Mouse (Mus musculus) Muller cell, postnatal 12 days (primary cell): ENCODE data around the gene Snx14.
A peak's percentile ranks its signal among the peaks of the same experiment; 100 is the strongest.
"Not testable (repeated sequence)": the region's sequence is repeated elsewhere in the genome, so short reads cannot be mapped to it uniquely, and the experiment has no call there.

Source experiments
- DNase-seq: peaks from one replicate; pipeline ENCODE4 v3.0.0-alpha.2; 2015; ENCODE audit errors: inconsistent ontology term

Snx14 gene

DNA sequence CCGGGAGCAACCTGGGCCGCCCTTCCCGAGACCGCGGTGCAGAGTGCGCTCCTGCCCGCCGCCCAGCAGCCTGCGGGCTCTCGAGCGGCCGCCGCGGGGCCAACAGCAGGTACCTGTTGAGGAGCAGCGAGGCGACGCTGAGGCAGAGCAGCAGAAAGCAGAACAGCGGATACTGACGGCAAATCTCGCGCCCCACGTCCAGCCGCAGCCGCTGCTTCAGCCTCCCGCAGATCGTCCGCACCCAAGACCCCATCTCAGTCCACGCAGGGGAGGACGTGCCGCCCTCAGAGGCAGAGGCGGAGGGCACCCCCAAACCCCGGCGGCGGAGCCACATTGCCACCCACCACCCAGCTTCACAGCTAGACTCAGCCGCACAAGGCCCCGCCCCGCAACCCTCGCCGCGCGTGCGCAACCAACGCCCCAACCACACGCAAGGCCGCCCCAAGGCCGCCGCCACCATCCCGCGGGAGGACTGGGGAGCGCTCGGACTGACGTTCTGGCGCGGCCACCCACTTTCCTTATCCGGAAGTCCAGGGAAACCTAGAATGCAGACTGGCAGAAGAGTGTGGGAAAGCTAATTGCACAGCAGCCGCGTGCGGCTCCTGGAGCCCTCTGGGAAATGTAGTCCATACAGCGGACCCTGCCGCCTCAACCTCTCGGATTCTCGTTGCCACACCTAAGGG, at the start of gene Snx14:
Gene Snx14, minus strand, starts transcription at position 404 of the 683 bp plus-strand sequence.
- peak; percentile 99 for DNase-seq

DNA sequence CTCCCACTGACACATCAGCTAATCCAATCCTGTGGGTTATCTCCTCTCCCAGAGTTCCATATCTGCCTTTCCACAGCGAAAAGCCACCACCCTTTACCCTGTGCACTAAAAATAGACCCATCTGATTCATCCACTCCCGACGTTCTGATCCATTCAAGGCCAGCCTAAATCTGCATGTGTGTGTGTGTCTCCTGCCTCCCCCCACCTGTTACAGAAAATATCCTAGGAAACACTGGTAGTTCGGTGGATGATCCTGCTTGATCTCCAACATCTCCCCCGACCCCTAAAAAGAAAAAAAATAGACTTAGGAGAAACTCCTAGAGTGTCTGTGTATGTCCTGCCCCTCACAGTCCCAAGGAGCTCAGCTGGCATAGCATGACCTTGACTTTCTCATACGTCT, 45.8 kb upstream of the Snx14 start:
- DNase-seq = no peak

DNA sequence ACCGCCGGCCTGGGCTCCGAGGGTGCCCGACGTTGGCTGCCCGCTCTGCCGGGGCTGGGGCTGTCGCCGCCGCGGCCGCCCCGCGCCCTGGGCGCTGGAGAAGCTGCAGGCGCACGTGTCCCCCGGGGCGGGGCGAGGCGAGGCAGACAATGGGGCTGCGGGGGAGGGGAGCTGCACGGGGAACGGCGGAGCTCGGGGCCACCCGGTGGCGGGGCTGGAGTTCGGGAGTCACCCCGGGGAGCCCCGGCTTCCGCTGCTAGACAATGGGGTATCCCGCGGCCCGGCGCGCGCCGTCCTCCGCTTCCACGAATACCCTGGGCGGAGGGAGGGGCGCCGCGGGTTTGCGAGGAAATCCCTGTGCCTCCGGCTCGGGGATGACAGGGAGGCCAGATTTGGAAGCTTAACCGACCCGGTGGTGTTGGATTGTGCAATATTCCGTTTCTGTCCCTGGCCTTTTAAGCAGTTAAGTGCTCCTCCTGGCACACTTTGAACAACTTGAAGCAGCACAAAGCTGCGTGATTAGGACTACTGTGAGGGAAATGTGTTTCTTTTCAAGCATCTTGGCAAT, 44.2 kb upstream of the Snx14 start:
- no peak for DNase-seq

DNA sequence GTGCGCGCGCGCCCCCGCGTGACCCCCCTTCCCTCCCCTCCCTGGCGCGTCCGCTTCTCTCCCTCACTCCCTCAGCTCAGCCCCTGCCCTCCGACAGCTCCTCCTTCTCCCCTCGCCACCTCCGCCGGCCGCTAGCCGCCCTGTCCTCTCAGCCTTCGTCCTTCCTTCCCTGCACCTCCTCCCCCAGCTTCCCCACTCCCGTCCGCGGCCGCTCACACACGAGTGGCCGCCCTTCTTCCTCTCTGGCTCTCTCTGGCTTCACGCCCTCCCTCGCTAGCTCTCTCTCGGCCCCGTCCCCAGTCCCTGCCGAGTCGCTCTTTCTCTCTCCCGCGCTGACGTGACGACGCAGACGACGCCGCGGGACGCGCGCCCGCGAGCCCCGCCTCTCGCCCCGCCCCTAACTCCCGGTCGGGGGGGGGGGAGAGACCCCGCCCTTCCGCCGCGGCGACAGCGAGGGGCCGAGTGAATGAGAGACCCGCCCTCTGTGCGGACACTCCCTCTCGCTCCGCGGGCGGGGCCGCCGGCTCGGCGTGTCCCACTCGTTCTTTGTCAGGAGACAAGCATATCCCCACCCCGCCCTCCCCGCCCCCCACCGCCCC, 43.6 kb upstream of the Snx14 start, which contains the start of gene Syncrip:
Gene Syncrip, minus strand, starts transcription at position 345 of the 599 bp plus-strand sequence.
- peak; percentile 99 for DNase-seq

DNA sequence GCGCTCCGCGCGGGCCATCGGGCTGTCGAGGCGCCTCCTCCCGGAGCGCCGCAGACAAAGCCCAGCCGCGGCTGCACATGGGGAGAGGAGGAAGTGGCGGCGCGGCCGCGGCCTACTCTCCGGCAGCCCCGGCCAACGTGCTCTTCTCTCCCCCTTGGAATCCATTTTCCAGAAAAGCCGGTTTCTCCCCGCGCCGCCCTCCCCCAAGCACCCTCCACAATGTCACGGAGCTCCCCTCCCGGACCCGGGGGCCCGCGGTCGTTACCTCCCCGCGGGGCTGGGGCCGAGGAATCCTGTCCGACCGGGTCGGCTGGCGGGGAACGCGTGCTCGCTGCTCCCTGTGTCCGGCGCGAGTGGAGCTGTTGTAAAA, 43.0 kb upstream of the Snx14 start:
- peak; percentile 72 for DNase-seq

DNA sequence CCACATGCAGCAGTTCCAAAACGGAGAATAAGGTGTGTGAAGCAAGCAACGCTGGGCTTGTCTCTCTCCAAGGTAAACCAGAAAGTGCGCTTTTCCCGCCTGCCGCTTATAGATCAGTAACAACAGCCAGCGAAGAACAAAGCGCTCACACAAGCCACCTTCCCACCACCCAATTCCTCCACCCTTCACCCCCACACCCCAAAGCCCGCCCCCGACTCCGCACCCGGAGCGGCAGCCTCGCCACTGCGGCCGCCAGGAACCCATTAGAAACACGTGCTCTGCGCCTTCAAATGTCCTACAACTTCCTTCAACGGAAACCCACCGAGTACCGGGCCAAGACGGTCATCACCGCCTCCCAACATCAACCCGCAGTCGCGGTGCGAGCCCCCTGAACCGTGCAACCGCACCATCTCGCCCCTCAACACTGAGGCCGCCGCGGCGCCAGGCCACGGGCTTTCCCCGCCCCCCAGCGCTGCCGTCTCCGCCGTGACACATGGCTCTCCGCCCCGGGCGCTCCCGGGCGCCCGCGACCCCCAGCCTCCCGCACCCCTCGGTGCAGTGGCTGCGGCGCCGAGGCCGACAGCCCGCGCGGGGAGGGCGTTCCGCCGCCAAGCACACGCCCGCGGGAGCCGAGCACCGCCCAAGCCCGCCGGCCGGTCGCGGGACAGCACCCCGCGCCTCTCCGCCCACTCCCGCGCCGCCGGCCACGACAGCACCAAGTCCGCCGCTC, 42.5 kb upstream of the Snx14 start:
- peak; percentile 67 for DNase-seq

DNA sequence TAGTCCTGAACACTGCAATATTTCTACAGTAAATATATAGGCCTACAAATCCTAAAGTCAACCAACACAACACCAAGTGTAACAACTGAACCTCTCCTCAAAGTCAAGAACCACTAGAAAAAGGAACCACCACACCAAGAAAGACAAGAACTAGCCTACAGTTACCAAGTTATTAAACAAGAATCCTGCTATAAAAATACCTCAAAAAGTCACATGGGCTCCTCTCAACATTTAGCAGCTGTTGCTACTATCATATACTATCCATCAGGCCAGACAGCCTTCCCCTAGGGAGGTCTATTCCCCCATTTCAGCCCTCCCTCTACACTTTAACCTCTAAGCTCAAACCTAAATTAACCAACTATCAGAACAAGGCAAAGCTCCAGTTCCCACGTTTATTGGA, 41.4 kb upstream of the Snx14 start:
- no peak for DNase-seq

DNA sequence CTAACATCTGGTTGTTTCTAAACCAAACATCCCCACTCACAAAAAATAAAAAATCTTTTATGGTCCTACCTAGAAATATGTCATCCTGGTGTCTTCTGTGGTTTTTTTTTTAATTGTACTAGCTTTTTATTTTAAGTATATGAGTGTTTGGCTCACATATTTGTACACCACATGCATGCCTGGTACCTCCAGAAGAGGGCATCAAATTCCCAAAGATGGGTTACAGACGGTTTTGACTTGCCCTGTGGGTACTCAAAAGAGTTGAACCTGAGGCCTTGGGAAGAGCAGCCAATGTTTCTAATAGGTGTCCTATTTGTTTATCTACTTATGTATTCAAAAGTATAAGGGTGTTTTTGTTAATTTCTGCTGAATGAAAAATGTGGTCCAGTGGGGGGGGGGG, 37.4 kb upstream of the Snx14 start:
- DNase-seq = peak; percentile 8

DNA sequence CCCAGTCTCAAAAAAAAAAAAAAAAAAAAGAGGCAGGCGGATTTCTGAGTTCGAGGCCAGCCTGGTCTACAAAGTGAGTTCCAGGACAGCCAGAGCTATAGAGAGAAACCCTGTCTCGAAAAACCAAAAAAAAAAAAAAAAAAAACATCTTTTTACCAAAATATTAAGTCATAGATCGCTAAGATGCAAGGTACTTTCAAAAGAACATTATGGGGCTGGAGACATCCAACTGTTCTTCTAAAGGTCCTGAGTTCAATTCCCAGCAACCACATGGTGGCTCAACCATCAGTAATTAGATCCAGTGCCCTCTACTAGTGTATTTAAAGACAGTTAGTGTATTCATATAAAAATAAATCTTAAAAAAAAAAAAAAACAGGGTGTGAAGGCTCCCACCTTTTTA, 22.3 kb upstream of the Snx14 start:
- DNase-seq = not testable (repeated sequence)

DNA sequence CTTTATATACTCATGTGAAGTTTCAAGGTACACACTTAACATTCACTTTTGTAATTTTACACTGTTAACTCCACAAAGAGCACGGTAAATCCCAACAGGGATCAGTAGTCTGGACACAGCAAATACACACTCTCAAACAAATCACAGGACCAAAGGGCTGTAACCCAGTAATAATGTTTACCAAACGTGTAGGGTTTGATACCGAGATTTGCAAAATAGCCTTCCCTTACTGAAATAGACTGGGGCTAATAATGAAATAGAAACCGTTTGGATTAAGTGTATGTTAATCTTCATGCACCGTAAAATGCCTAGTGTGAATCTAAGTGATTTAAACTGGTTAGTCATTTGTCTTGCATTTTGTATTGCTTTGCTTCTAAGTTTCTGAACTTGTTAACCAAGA, 1.2 kb upstream of the Snx14 start:
- DNase-seq = no peak

DNA sequence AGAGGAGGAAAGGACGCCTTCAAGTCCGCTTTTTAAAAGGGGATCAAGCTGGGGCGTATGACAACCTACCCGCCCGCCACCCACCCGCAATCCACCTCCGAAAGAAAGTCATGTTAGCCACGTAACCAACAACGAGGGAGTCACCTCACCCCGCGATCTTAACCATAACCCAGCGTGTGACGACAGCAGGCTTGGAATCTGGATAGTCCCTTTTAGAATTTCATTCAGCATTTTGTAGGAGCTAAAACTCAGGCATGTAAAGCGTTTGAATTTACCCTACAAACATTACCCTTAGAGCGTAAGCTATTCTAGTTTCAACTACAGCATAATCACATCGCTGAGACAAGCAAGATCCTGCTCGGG, 461 bp upstream of the Snx14 start:
- no peak for DNase-seq

DNA sequence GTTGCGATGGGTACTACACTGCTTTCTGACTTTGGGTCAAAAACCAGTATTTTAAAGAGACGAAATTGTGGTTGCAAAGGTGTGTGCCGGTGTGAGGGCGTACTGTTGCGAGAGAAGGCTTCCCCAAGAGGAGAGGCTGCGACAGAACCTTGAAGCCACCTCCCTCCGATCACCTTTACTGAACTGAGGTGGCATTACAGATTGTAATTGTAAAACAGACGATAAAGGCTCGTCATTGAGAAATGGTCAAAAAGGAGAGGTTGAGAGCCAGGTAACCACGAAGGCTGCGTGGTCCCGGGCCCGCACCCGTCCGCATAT, 562 bp downstream of the Snx14 start:
- DNase-seq = no peak

DNA sequence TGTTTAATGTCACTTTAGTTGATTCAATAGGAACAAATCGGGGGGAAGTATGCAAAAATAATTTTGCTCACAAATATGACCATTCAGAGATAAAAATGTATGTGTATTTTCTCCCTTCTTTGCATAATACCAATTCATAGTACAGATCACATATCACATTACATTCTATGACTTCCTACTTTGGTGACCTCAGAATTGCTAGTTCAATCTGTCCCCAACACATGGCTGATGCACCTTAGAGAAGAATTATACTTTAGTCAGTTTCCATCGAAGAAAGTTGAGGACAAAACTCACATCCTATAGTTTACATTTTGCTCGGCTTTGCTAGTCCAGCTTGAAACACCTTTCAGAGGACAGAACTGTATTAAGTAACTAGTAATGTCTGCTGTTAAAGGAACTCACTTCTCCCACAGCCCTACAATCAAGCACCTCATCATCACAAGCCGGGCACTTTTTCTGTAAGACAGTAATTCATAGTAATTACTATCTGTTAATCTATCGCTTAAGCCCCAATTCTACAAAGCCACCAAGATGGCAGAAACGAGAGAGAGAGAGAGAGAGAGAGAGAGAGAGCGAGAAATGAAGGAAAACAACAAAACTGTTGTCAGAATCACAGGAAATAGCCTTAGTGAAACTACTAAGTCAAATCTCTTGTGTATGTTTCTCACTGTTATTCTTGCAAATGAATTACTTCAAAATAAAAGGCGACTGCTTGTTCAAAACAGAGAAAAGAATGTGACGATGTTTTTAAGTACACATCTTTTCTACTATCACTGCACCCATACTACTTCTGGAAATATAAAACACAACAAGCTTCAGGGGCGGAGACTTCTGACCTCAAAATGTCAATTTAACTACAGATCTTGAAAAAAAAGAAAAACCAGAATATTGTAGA, 1.2 kb downstream of the Snx14 start:
- DNase-seq = peak; percentile 31

DNA sequence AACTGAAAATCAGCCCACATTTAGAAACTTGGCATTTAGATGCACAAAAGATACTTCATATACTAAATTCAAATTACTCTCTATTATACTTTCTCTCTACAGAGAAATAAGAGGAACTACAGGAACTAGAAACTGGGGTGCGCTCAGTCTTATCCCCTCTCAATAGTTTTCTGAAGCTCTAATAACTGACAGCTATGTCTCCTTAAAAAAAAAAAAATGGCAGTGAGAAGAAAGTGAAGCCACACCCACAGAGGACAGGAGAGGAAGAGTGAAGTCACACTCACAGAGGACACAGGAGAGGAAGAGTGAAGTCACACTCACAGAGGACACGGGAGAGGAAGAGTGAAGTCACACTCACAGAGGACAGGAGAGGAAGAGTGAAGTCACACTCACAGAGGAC, 14.4 kb downstream of the Snx14 start:
- DNase-seq = no peak

DNA sequence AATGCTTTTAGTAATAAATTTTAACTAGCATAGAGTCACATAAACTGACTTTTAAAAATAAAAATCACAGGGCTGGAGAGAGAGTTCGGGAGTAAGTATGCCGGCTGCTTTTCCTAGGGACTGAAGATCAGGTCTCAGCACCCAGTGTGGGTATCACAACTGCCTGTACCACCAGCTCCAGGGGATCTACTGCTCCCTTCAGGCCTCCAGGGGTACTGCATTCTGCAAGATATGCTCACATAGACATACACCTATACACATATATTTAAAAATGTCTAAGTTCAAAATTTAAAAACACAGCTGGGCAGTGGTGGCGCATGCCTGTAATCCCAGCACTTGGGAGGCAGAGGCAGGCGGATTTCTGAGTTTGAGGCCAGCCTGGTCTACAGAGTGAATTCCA, 16.3 kb downstream of the Snx14 start:
- no peak for DNase-seq

DNA sequence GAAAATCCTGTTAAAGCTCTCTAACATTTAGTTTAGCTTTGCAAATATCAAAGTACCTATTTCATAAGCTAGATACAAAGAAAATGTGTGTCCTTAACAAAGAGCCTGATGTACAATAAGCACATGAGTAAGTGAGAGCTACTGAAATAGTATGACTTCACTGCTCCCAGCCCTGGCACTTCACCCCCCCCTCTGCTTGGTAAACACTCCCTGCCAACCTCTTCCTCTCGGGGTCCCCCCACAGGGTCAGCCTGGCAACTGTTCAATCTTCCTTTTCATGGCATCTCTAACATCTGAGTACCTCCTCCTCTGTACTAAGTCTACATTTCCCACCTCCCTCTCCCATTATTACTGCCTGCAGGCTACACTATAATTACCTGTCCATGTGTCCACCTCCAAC, 22.0 kb downstream of the Snx14 start:
- DNase-seq = no peak

DNA sequence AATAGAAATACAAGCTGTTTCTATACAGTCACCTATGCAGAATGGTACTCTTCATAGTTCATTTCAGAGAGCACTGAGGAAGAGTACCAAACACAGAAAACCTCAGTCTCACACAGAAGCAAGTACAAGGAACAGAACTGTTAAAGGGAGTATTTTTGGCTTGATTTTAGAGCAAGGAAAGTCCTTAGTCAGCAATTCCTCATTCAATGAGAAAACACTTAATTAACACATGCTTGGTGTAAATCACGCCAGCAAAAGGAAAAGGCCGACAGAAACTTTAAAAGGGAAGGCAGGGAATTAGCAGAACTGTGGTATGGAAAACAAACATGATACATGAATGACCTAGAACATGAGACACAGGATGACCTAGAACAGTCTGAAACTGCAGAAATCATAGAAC, 28.8 kb downstream of the Snx14 start:
- DNase-seq = no peak

DNA sequence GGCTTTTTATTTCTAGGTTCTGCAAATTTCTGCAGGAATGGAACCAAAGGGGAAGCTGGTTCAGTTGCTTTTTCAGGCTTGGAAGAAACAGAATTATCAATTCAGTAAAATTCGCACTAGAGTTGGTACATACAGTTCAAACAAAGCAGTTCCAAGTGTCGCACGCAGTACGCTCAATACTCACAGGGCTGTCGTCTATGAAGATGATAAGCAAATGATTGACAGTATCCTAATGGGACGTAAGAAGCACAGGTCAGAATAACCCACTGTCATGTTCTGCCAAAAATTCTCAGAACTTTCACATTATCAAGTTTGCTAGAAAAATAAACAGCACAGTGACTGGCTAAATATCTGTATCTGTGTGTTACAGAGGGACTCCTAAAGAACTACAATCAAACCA, 34.2 kb downstream of the Snx14 start:
- DNase-seq = no peak

DNA sequence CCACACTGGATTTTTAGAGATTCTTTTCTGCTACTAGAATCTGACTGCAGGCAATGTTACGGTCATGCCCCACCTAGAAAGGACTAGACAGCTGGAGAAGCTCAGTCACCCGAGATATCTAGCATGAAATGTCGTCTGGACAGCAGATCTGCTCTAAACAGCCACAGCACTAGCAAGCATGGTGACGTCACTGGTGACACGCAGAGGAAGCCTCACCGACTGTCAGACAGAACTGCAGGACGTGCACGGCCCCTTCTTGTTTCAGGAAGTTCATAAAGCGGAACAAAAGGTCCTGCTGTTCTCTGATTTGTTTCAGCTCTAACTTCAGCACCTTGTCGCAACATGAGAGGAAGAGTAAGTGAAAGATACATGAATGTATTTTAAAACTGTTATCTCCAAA, 34.7 kb downstream of the Snx14 start:
- no peak for DNase-seq

DNA sequence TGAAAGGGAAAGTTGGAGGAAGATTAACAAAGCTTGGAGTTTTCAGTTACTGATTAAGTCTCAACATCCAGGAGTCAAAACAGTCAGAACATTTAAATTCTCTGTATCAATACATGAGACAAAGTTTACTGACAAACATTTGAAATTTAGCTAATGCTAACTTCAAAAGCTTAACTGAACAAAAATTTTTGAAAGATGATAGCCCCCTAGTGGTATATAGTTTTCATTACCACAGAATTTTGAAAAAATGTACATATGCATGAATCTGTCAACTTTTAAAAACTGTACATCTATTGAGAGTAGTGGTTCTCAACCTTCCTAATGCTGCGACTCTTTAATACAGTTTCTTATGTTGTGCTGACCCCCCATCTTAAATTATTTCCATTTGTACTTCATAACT, 40.3 kb downstream of the Snx14 start:
- DNase-seq = peak; percentile 34

DNA sequence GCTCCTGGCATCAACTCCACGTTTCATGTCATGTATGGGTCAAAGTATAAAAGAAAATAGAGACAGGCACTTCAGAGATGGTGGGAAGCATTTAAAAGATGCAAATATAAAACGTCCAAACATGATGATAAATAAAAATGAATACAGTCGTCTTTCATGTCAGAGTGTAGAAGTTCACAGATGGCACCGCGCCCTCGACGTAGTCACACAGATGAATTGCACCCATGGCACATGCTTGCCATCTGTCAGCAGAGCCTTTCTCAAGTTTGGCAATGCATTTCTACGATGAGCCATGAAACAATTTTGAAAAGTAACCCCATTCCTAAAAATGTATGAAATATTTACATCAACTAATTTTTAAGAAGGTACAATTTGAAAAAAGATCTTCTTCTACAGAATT, 43.9 kb downstream of the Snx14 start:
- DNase-seq = no peak

DNA sequence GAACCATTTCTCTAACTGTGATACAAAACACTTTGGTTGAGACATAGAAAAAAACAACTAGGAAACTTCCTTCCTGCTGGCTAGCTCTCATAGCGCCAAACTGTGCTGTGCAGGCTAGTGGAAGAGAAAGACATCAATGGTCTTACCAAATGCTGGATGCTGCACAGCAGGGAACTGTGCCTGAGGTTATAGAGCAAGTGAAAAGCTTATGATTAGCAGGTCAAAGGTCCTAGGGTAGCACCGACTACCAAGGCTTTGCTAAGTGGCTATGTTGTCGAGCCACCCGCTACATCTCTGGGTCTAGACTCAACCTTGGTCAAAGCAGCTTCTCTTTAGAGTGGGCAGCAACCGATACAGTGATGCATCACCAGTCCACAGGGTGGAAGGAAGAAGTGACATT, 49.9 kb downstream of the Snx14 start:
- DNase-seq = no peak
